Mouse (Mus musculus) liver, postnatal 0 days (tissue): ENCODE results near the gene Bag6. TPM values are rescaled to one million over a fixed set of nuclear protein-coding genes. Genes with fewer than 3 reads are reported as not detected.

ENCODE experiments used
- ATAC-seq: fragments of 200-750 bp; cut with Nextera tagmentation; 2 replicates; pipeline ENCODE4 v1.8.0; 2017; ENCODE audit warnings: mild to moderate bottlenecking, moderate library complexity
- DNase-seq: peaks from one replicate; pipeline ENCODE4 v3.0.0-alpha.2; 2016
- H3K27ac ChIP-seq: fragments of 300-500 bp; sonication (generic); 2 replicates; pipeline ENCODE4 v1.5.1; 2014; ENCODE audit warnings: antibody characterized with exemption, moderate library complexity, mild to moderate bottlenecking, low read depth
- H3K27me3 ChIP-seq: fragments of 300-500 bp; sonication (generic); 2 replicates; pipeline ENCODE4 v1.6.1; 2014; ENCODE audit warnings: low read length, control low read depth, mixed read lengths; ENCODE audit not compliant: insufficient read depth
- H3K36me3 ChIP-seq: fragments of 300-500 bp; sonication (generic); replicated peaks from 2 replicates; pipeline ENCODE4 v1.6.1; 2014; ENCODE audit warnings: mild to moderate bottlenecking, control low read depth, low read length, moderate library complexity, mixed read lengths; ENCODE audit not compliant: insufficient read depth
- H3K4me1 ChIP-seq: fragments of 300-500 bp; sonication (generic); 2 replicates; pipeline ENCODE4 v1.6.1; 2014; ENCODE audit warnings: antibody characterized with exemption, mild to moderate bottlenecking, control low read depth; ENCODE audit not compliant: insufficient read depth
- H3K4me2 ChIP-seq: fragments of 300-500 bp; sonication (generic); 2 replicates; pipeline ENCODE4 v1.6.1; 2014; ENCODE audit warnings: low read depth, mild to moderate bottlenecking, low read length, moderate library complexity, mixed read lengths
- H3K4me3 ChIP-seq: fragments of 300-500 bp; sonication (generic); 2 replicates; pipeline ENCODE4 v1.5.1; 2014; ENCODE audit warnings: low read depth, low read length
- H3K9ac ChIP-seq: fragments of 300-500 bp; sonication (generic); replicated peaks from 2 replicates; pipeline ENCODE4 v1.6.1; 2014; ENCODE audit warnings: mild to moderate bottlenecking, moderate library complexity
- H3K9me3 ChIP-seq: fragments of 300-500 bp; sonication (generic); 2 replicates; pipeline ENCODE4 v1.6.1; 2016; ENCODE audit warnings: mild to moderate bottlenecking, control low read depth, low read length, mixed read lengths
- CTCF ChIP-seq: sonication (generic); IDR thresholded peaks from 2 replicates; pipeline ENCODE4 v1.5.1; 2016; ENCODE audit warnings: antibody characterized with exemption, low read depth
- EP300 ChIP-seq: IDR thresholded peaks from 2 replicates; pipeline ENCODE4 v1.6.1; 2016; ENCODE audit warnings: antibody characterized with exemption, low read depth, mild to moderate bottlenecking
- WGBS: fragments of 180-500 bp; shearing (Covaris S2); extraction: QIAGEN DNeasy Blood & Tissue Kit; methylation state at CpG from one replicate; pipeline ENCODE4 v1.1.7; 2014; ENCODE audit not compliant: insufficient replicate concordance; 5-methylcytosine and 5-hydroxymethylcytosine counted together
- polyA plus RNA-seq: library from polyadenylated mRNA; unstranded; fragments of >200 nt; fragmentation: Nextera tagmentation; extraction: Ambion mirVana; gene quantifications from 2 replicates; pipeline ENCODE4 v1.2.1, GENCODE M21; 2015

Bag6 gene
- polyA plus RNA-seq, 1 experiment from 2014 or later, result 19.7 TPM

- Histone ChIP-seq H3K4me1 (peaks cover 12% of the 10 kb centered on the region), H3K4me3 (no peak overlapping the region), H3K9me3 (no peaks in the 10 kb centered on the region), H3K27ac (no peak overlapping the region), H3K9ac (no peak overlapping the region), H3K27me3 (no peaks in the 10 kb centered on the region), H3K4me2 (no peak overlapping the region), H3K36me3 (peaks cover 84% of the 10 kb centered on the region)
- TF ChIP-seq EP300, result no peak
- TF ChIP-seq CTCF, result no peak
- WGBS, result 93% methylated on average over 16 of the region's 16 CpGs
- ATAC-seq (no peak), DNase-seq (no peak)
Measured at GRCm38 (mm10) chr17:35158850-35159593, 24.0 kb downstream of the Bag6 start.

- Histone ChIP-seq H3K27ac (no peak overlapping the region), H3K27me3 (no peaks in the 10 kb centered on the region), H3K4me2 (no peak overlapping the region), H3K4me3 (no peak overlapping the region), H3K9me3 (no peaks in the 10 kb centered on the region), H3K36me3 (peaks cover 77% of the 10 kb centered on the region), H3K4me1 (peaks cover 12% of the 10 kb centered on the region), H3K9ac (no peak overlapping the region)
- ATAC-seq, result no peak
- 83% methylated on average over 7 of the region's 7 CpGs for WGBS
- DNase-seq, result no peak
- no peak for TF ChIP-seq EP300
- no peak for TF ChIP-seq CTCF
Measured at GRCm38 (mm10) chr17:35159638-35160037, 24.7 kb downstream of the Bag6 start.

- no peaks in the 10 kb centered on the region for H3K9me3 ChIP-seq
- no peak for DNase-seq
- TF ChIP-seq CTCF, result no peak
- TF ChIP-seq EP300, result no peak
- H3K4me1 ChIP-seq, result peaks cover 21% of the 10 kb centered on the region
- ATAC-seq, result no peak
- H3K27me3 ChIP-seq, result no peaks in the 10 kb centered on the region
- H3K4me2 ChIP-seq, result no peak overlapping the region
- no peak overlapping the region for H3K27ac ChIP-seq
- H3K9ac ChIP-seq, result no peak overlapping the region; the same call in none of the 2 replicates
- 86% methylated on average over 11 of the region's 11 CpGs for WGBS
- no peak overlapping the region for H3K4me3 ChIP-seq
- H3K36me3 ChIP-seq, result peaks cover 60% of the 10 kb centered on the region
Measured at GRCm38 (mm10) chr17:35161421-35161820, 26.4 kb downstream of the Bag6 start.

DNA sequence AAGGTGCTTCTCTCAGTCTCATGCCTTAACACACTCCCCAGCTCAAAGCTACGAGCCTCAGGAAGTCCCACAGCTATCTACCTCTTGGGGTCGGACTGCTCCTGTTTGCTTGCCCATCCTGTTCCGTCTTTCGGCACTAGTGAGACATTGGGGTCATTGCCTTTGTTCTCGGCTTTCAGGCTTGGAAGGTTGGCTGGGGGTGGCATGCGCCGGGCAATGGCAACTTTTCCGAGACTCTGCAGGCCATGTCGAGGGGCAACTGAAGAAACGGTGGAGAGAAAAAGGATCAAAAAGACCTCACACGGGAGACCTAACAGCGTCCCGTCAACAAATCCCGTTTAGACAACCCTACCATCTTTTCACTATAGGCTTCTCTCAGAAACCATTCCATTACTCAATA lies 27.1 kb downstream of the Bag6 start:
- Histone ChIP-seq H3K9ac (0 out of 2 replicates have a peak overlapping the region, but pooled peaks have one; percentile 13), H3K4me2 (no peak overlapping the region), H3K27ac (no peak overlapping the region), H3K27me3 (no peaks in the 10 kb centered on the region), H3K4me3 (no peak overlapping the region), H3K9me3 (no peaks in the 10 kb centered on the region), H3K4me1 (peaks cover 21% of the 10 kb centered on the region), H3K36me3 (peaks cover 53% of the 10 kb centered on the region)
- TF ChIP-seq EP300 (no peak), CTCF (no peak)
- ATAC-seq (no peak), DNase-seq (no peak)
- WGBS, result 74% methylated on average over 14 of the region's 14 CpGs

DNA sequence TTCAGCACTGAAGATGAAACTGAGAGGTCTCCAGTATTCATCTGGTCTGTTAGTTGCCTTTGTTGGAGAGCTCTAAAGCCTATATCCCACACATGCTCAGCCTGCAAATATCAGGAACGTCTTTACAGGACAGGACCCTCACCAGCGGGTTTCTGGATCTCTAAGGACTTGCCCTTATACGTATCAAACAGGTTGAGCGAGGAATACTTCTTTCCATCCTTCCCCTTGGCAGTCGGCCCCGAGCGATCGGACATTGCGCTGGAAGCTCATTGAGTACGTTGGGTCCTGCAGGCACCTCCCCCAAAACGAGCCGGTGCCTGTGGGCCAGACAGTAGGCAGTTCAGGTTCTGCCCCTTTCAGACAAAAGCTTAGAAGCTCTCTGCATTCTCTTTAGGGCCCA lies 27.8 kb downstream of the Bag6 start:
- H3K27ac ChIP-seq, result peak overlapping the region; percentile 34; the same call in 1 of the 2 replicates
- ATAC-seq (no peak), DNase-seq (peak; percentile 49)
- TF ChIP-seq EP300 (no peak), CTCF (no peak)
- 52% methylated on average over 12 of the region's 12 CpGs for WGBS
- H3K27me3 ChIP-seq, result no peaks in the 10 kb centered on the region
- peak overlapping the region; percentile 85 for H3K4me3 ChIP-seq
- no peaks in the 10 kb centered on the region for H3K9me3 ChIP-seq
- H3K4me2 ChIP-seq, result peak overlapping the region; percentile 92
- H3K4me1 ChIP-seq, result peaks cover 21% of the 10 kb centered on the region
- H3K36me3 ChIP-seq, result peaks cover 47% of the 10 kb centered on the region
- peak overlapping the region; percentile 96 for H3K9ac ChIP-seq

DNA sequence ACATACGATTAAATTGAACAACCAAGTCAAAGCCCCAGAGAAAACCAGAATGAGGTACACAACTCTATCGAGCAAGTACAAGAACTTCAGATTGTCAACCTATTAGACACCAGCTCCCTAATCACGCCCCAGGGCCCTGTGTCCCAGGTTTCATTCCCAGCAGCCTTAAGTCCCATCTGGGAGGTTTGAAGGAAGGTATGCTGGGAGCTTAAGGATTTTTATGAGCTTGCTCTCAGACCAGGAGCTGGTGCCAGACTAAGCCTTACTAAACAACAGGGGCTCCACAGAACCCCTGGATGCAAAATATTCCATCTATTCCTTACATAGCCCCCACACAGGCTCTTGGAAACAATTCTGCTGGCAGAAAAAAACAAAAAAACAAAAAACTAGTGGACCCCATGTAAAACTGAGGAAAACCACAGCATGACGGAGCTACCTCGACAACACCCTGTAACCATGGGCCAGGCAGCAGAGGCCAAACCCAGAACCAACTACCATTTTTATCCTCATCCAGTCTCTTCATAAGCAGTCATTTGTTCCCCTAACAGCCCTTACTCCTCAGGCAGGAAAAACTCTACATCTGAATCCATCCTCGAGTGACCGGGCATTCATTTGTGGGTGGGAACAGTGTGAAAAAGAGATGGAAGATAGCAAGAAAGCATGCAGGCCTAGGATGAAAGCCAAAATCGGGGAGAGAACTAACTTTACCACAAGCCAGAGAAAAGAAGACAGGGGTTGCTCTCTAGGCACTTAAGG lies 28.5 kb downstream of the Bag6 start:
- H3K27ac ChIP-seq, result peak overlapping the region; percentile 94
- peaks cover 21% of the 10 kb centered on the region for H3K4me1 ChIP-seq
- peak overlapping the region; percentile 96 for H3K9ac ChIP-seq
- H3K4me3 ChIP-seq, result peak overlapping the region; percentile 85
- no peak for ATAC-seq
- no peaks in the 10 kb centered on the region for H3K9me3 ChIP-seq
- 8% methylated on average over 8 of the region's 8 CpGs for WGBS
- TF ChIP-seq CTCF (no peak), EP300 (no peak)
- DNase-seq, result no peak
- peaks cover 39% of the 10 kb centered on the region for H3K36me3 ChIP-seq
- peak overlapping the region; percentile 92 for H3K4me2 ChIP-seq
- H3K27me3 ChIP-seq, result no peaks in the 10 kb centered on the region
